Mouse (Mus musculus) heart, postnatal 0 days (tissue): Measurements from ENCODE around the gene Cyp4v3.

Experiments
- CTCF ChIP-seq: IDR thresholded peaks from 2 replicates; pipeline ENCODE4 v1.5.1; 2016; ENCODE audit warnings: antibody characterized with exemption, control low read depth, low read depth
- EP300 ChIP-seq: IDR thresholded peaks from 2 replicates; pipeline ENCODE4 v1.6.1; 2016; ENCODE audit warnings: antibody characterized with exemption, low read depth

DNA sequence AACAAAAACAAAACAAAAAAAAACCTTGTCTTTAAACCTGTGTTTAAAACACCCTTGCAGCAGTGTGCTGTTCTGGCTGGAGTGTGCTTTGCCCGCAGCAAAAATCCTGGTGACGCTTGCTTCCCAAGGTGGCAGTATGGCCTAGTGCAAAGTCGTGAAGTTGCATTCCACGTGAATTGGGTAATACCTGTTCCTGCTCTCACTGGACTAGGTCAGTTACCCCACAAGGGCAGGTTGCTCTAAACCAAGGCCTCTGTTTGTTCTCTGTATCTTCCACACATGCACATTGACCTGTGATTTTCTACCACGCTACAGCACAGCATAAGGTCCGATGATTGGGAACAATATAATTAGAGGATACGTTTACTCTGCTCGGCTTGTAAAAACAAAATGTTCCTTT lies 51.4 kb downstream of the Cyp4v3 start:
- no peak for TF ChIP-seq CTCF
- no peak for TF ChIP-seq EP300
